Mouse (Mus musculus) layer of hippocampus, postnatal 10 days (tissue): ENCODE data around the gene Srbd1. TPM values are rescaled to one million over a fixed set of nuclear protein-coding genes. Genes with fewer than 3 reads are reported as not detected.

Experiments
- DNase-seq, 2 experiments: peaks; one replicate each; pipeline ENCODE4 v3.0.0; 2021; ENCODE audit warnings: low spot score in 2 of 2
- long read RNA-seq: library from polyadenylated mRNA; stranded (forward); transcript quantifications from one replicate; pipeline ENCODE4 v2.0.0, GENCODE M21; 2023
- total RNA-seq, 2 experiments: library from RNA; stranded (reverse); gene quantifications; 2 replicates each; pipeline ENCODE4 v1.2.3; 2021

Srbd1 gene
- total RNA-seq, result 10 to 100 TPM; 14.6 to 14.8 TPM
- long read RNA-seq, partial matches to known transcripts, result 1 of 9 reads
- long read RNA-seq, other reads (novel, unspliced or antisense), result 4 of 9 reads

- DNase-seq, result peak; percentile 86 to 91
These were observed at the start of gene Srbd1 for GRCm38 (mm10) chr17:86145079-86145951. TSS of gene Srbd1 (minus strand) at chr17:86145175.

- no peak for DNase-seq
These were observed 49.0 kb upstream of the Srbd1 start for GRCm38 (mm10) chr17:86193979-86194378.

- DNase-seq, result no peak
These were observed 42.8 kb upstream of the Srbd1 start for GRCm38 (mm10) chr17:86187777-86188176.

- DNase-seq, result no peak
These were observed 40.6 kb upstream of the Srbd1 start for GRCm38 (mm10) chr17:86185584-86185983.

GRCm38 (mm10) chr17:86184552-86185209 lies 39.7 kb upstream of the Srbd1 start:
- no peak for DNase-seq

- no peak for DNase-seq
These were observed 38.8 kb upstream of the Srbd1 start for GRCm38 (mm10) chr17:86183788-86184187.

GRCm38 (mm10) chr17:86176722-86177121 lies 31.7 kb upstream of the Srbd1 start:
- DNase-seq, result no peak

- DNase-seq, result no peak
These were observed 30.5 kb upstream of the Srbd1 start for GRCm38 (mm10) chr17:86175516-86175915.

- no peak for DNase-seq
These were observed 25.4 kb upstream of the Srbd1 start for GRCm38 (mm10) chr17:86170164-86170958.

GRCm38 (mm10) chr17:86169092-86169491 lies 24.1 kb upstream of the Srbd1 start:
- DNase-seq, result no peak

- peak; percentile 40 to 60 for DNase-seq
These were observed 23.4 kb upstream of the Srbd1 start for GRCm38 (mm10) chr17:86168231-86168981.

GRCm38 (mm10) chr17:86167320-86168230 lies 22.6 kb upstream of the Srbd1 start, which contains the start of gene Prkce:
TSS of gene Prkce (plus strand) at chr17:86167785.
- peak; percentile 80 to 84 for DNase-seq

GRCm38 (mm10) chr17:86166567-86167319 lies 21.8 kb upstream of the Srbd1 start:
- DNase-seq, result peak; percentile 73 to 80

GRCm38 (mm10) chr17:86166051-86166566 lies 21.1 kb upstream of the Srbd1 start:
- no peak for DNase-seq

- DNase-seq, result no peak
These were observed 19.4 kb upstream of the Srbd1 start for GRCm38 (mm10) chr17:86164416-86164815.

GRCm38 (mm10) chr17:86162672-86163071 lies 17.7 kb upstream of the Srbd1 start:
- DNase-seq, result no peak

- DNase-seq, result no peak
These were observed 12.0 kb upstream of the Srbd1 start for GRCm38 (mm10) chr17:86156999-86157398.

GRCm38 (mm10) chr17:86150867-86151348 lies 5.9 kb upstream of the Srbd1 start:
- peak; percentile 67 to 74 for DNase-seq
